Mouse (Mus musculus) ES-Bruce4 (cell line): ENCODE measurements at regions not wholly inside any gene's neighbourhood (a gene's known extent, or its start where the extent isn't known, plus 50 kb on each side); places are given as distances from the start of the nearest gene placed in this dataset.

Source experiments
- CTCF ChIP-seq: IDR thresholded peaks from one replicate; pipeline ENCODE4 v1.8.1; 2011; ENCODE audit warnings: low read depth, low read length
- EP300 ChIP-seq: IDR thresholded peaks from 2 replicates; pipeline ENCODE4 v1.6.1; 2011; ENCODE audit warnings: low read depth, low read length; ENCODE audit not compliant: insufficient read depth
- POLR2A ChIP-seq: IDR thresholded peaks from one replicate; pipeline ENCODE4 v1.8.1; 2011; ENCODE audit warnings: low read length; ENCODE audit not compliant: insufficient read depth

DNA sequence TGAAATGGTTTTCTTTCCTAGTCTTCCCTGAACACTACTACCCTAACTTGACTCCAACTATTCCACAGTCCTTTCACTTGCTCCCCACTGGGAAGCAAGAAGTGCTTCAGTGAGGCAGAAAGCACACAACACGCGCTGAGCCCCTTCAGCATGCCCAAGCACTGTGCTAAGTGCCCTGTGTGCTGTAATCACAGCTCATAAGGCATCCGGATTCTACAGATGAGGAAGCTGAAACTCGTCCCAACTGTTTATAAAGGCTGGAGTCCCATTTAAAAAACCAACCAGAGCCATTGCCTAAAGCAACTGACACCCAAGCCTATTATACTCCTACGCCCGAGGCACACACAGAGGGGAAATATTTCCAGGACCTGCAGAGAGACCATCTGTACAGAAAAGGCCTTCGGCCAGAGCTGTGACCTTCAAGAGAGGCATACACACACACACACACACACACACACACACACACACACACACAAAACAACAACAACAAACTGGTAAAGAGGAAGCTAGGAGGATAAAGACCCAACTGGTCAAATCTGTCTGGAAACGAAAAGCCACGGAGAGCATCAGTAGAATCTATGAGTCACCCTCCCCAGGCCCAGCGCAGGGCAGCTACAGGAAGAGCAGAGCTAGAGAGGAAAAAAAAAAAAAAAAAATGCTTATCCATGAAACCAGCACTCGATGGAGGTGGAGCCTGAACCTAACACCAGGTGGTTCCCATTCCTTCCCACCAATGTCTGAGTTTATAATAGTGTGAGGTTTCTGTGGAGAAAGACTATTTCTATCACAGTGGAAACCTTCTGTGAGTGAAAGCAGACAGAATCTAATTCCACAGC, 315.4 kb upstream of the Jmjd1c start:
- TF ChIP-seq POLR2A (no peak), CTCF (no peak), EP300 (no peak)
